Mouse (Mus musculus) spleen, postnatal 36 days (tissue): ENCODE results near the gene Gpr143.
"Not testable (repeated sequence)": the region's sequence is repeated elsewhere in the genome, so short reads cannot be mapped to it uniquely, and the experiment has no call there.

Source experiments
- DNase-seq, 2 experiments: peaks; one replicate each; pipeline ENCODE4 v3.0.0; 2022; ENCODE audit warnings: low spot score in 2 of 2, mixed read lengths in 1 of 2

Gpr143 gene

DNA sequence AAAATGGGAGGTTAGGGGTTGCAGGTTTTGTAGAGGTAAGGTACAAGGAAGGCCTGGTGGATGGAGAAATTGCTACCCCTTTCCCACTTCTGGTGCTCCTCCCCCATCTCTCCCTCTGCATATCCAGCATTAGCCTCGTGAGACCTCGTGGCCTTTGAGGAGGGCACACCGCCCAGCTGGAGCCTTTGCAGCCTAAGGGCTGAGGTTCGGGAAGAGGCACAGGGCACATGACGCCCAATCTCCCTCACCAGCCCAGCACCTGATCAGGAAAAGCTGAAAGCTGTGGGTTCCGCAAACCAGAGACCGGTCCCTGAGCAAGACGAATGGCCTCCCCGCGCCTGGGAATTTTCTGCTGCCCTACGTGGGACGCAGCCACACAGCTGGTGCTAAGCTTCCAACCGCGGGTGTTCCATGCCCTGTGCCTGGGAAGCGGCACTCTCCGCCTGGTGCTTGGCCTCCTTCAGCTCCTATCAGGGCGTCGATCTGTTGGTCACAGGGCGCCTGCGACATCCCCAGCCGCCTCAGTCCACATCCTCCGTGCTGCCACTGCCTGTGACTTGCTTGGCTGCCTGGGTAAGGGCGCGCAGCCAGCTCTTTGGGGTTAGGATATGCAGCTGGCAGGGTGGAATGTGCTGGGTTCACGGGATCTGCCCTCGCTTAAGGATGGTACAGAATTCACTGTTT is at the start of gene Gpr143:
Gpr143 (plus strand) TSS at position 202 of the 684 bp plus-strand sequence.
- DNase-seq, result no peak

GRCm38 (mm10) chrX:152735283-152735682 is 46.4 kb upstream of the Gpr143 start:
- DNase-seq, result no peak

GRCm38 (mm10) chrX:152738191-152738590 is 43.5 kb upstream of the Gpr143 start:
- DNase-seq, result no peak

GRCm38 (mm10) chrX:152738759-152739368 is 42.9 kb upstream of the Gpr143 start:
- no peak for DNase-seq

DNA sequence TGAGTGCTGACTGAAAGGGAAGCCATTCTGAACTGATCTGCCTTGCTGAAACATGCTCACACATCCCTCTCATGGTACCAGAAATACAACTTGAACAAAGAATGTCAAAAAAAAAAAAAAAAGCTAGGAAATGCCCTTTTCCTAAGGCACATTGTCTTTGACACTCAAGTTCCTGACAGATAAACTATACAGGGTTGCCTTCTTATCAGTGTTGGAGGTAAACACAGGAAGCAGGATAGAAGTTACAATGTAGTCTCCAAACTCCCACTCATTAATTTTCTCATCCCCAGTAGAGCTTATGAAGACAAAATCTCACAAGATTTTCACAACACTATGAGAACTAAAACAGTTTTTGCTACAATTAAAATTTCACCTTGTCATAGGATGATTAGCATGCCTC is 38.1 kb upstream of the Gpr143 start:
- no peak for DNase-seq

GRCm38 (mm10) chrX:152745925-152746324 is 35.8 kb upstream of the Gpr143 start:
- no peak for DNase-seq

GRCm38 (mm10) chrX:152755819-152756218 is 25.9 kb upstream of the Gpr143 start:
- no peak for DNase-seq

DNA sequence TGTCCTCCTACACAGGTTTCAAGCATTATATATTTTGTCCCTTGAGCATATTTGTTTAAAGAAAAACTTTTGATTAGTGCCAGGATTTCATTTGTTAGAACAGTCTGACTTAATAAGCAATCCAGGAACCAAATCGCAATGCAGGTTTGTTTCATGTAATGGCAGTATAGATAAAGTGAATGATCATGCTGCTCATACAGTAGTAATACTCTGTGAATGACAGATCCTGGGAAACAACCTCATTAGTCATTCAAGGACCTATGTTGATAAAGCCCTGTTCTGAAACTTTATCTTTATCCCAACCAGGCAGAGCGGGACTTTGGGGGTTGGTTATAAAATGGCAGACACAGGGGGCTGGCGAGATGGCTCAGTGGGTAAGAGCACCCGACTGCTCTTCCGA is 25.4 kb upstream of the Gpr143 start:
- no peak for DNase-seq

GRCm38 (mm10) chrX:152762437-152762836 is 19.3 kb upstream of the Gpr143 start:
- no peak for DNase-seq

- no peak for DNase-seq
Observed at GRCm38 (mm10) chrX:152762855-152763254, 18.9 kb upstream of the Gpr143 start.

DNA sequence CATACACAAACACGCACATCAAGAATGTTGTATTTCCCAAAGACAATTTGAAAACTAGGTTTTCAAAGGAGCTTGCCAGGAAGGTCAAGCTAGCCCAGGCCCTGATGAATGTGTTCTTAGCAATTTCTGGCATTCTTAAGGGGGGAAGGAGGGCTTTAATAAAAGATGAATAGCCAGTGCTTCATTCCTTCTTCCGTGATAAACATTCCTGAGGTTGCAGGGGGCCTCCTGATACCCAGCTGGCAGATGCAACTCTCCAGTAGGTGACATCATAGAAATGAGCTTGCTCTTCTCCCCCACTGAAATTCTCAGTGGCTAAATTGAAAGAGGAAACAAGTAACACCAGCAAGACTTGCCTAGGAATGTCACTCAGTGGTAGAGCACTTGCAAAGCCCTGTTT is 17.6 kb upstream of the Gpr143 start:
- DNase-seq, result no peak

GRCm38 (mm10) chrX:152768891-152769599 is 12.7 kb upstream of the Gpr143 start, which contains the start of gene Shroom2:
Gene Shroom2 (minus strand): TSS chrX:152769465.
- no peak for DNase-seq

GRCm38 (mm10) chrX:152769600-152770157 is 12.0 kb upstream of the Gpr143 start:
- no peak for DNase-seq

GRCm38 (mm10) chrX:152788129-152788528 is 6.4 kb downstream of the Gpr143 start:
- no peak for DNase-seq

GRCm38 (mm10) chrX:152788611-152789010 is 6.9 kb downstream of the Gpr143 start:
- no peak for DNase-seq

DNA sequence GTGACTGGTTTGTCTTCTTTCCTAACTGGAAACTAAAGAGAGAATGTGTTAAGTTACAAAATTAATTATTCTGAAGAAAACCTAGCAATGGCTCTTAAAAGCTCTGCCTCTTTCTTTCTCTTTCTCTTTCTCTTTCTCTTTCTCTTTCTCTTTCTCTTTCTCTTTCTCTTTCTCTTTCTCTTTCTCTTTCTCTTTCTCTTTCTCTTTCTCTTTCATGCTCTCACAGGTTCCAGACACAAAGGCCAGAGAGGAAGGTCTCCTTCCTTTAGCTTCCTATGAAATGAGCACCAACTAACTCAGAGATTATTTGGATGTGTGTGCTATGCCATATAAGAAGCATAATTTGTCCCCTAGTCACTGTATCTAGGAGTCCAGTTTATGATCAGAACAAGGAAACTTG is 23.6 kb downstream of the Gpr143 start:
- DNase-seq, result no peak

DNA sequence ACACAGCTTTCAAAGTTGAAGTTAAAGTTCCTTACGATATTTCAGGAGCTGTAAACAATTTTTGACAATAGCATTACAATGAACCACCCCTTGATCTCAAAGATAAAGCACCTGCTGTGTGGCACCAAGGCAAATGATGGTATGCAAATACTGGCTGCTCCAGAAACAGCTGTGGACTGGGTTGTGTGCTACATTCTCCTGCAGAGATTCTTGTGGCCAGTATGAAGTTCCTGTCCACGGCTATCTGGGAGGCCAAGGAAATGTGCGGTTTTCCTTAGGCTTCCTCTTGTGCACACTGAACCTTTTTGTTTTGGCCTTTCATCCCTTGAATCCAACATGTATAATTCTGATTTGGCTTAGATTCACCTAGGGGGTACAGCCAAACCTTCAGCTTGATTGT is 31.6 kb downstream of the Gpr143 start:
- no peak for DNase-seq

GRCm38 (mm10) chrX:152818996-152819395 is 37.3 kb downstream of the Gpr143 start:
- no peak for DNase-seq

- not testable (repeated sequence) for DNase-seq
Observed at GRCm38 (mm10) chrX:152831003-152831550, 49.4 kb downstream of the Gpr143 start.

GRCm38 (mm10) chrX:152834940-152835339 is 53.2 kb downstream of the Gpr143 start:
- DNase-seq, result not testable (repeated sequence)

DNA sequence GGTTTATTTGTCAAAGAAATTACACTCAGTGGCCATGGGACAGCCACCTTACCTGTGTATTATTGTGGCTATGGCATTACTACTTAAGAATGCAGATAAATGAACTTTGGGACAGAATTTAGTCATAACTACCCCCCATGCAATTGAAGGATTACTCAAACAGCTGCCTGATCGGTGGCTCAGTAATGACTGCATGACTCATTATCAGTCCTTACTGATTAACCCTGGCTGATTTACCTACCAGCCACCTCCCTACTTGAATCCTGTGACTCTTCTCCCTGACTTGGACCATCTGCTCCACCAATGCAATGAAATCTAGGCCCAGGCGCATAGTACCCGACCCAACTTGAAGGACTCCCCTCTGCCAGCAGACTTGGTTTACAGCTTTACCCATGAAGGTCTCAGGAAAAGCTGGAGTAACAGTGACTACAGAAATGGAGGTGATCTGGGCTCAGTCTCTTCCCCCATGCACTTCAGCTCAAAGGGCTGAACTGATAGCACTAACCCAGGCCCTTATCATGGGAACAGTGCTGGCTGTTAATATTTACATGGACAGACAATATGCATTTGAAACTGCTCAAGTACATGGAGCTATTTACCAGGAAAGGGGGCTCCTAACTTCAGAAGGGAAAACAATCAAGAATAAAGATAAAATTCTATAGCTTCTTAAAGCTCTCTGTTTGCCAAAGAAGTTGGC is 73.5 kb downstream of the Gpr143 start:
- no peak for DNase-seq
